Mouse (Mus musculus) forebrain, embryonic 13.5 days (tissue): ENCODE results near the gene Ank2. TPM values are rescaled to one million over a fixed set of nuclear protein-coding genes. Genes with fewer than 3 reads are reported as not detected.
A peak's percentile ranks its signal among the peaks of the same experiment; 100 is the strongest.
"Not testable (repeated sequence)": the region's sequence is repeated elsewhere in the genome, so short reads cannot be mapped to it uniquely, and the experiment has no call there.

Source experiments
- ATAC-seq: fragments of 200-750 bp; cut with Nextera tagmentation; 2 replicates; pipeline ENCODE4 v1.8.0; 2017
- H3K27ac ChIP-seq: fragments of 300-500 bp; sonication (generic); 2 replicates; pipeline ENCODE4 v1.5.1; 2015; ENCODE audit warnings: inconsistent platforms, mild to moderate bottlenecking, moderate library complexity
- H3K27me3 ChIP-seq: fragments of 300-500 bp; sonication (generic); 2 replicates; pipeline ENCODE4 v1.6.1; 2015; ENCODE audit warnings: mild to moderate bottlenecking, inconsistent platforms
- H3K36me3 ChIP-seq: fragments of 300-500 bp; sonication (generic); 2 replicates; pipeline ENCODE4 v1.6.1; 2015; ENCODE audit warnings: mild to moderate bottlenecking, inconsistent platforms; ENCODE audit not compliant: poor library complexity, severe bottlenecking
- H3K4me1 ChIP-seq: fragments of 300-500 bp; sonication (generic); 2 replicates; pipeline ENCODE4 v1.6.1; 2015; ENCODE audit warnings: inconsistent platforms
- H3K4me2 ChIP-seq: fragments of 300-500 bp; sonication (generic); 2 replicates; pipeline ENCODE4 v1.6.1; 2015; ENCODE audit warnings: inconsistent platforms, mild to moderate bottlenecking, moderate library complexity
- H3K4me3 ChIP-seq: fragments of 300-500 bp; sonication (generic); 2 replicates; pipeline ENCODE4 v1.5.1; 2015; ENCODE audit warnings: mild to moderate bottlenecking, inconsistent platforms
- H3K9ac ChIP-seq: fragments of 300-500 bp; sonication (generic); 2 replicates; pipeline ENCODE4 v1.6.1; 2015; ENCODE audit warnings: mild to moderate bottlenecking, inconsistent platforms
- H3K9me3 ChIP-seq: fragments of 300-500 bp; sonication (generic); replicated peaks from 2 replicates; pipeline ENCODE4 v1.6.1; 2016; ENCODE audit warnings: inconsistent platforms
- WGBS: fragments of 180-500 bp; shearing (Covaris S2); methylation state at CpG from one replicate; pipeline ENCODE4 v1.1.7; 2015; 5-methylcytosine and 5-hydroxymethylcytosine counted together
- polyA plus RNA-seq: library from polyadenylated mRNA; unstranded; fragments of >200 nt; fragmentation: Nextera tagmentation; extraction: Ambion mirVana; gene quantifications from 2 replicates; pipeline ENCODE4 v1.2.1, GENCODE M21; 2015

Gene Ank2
- polyA plus RNA-seq, 1 experiment from 2014 or later: 125 TPM

- Histone ChIP-seq H3K4me2 (no peak overlapping the region), H3K36me3 (no peaks in the 10 kb centered on the region), H3K27ac (no peak overlapping the region), H3K4me3 (no peak overlapping the region), H3K9me3 (no peaks in the 10 kb centered on the region), H3K4me1 (peaks cover 8% of the 10 kb centered on the region; the same call in 1 of the 2 replicates), H3K9ac (no peak overlapping the region), H3K27me3 (no peaks in the 10 kb centered on the region)
- WGBS: 74% methylated on average over 1 of the region's 1 CpGs
- no peak for ATAC-seq
Measured at GRCm38 (mm10) chr3:127515251-127515650, 16.1 kb upstream of the Ank2 start.

GRCm38 (mm10) chr3:127513699-127514098, 14.5 kb upstream of the Ank2 start:
- 82% methylated on average over 2 of the region's 2 CpGs for WGBS
- no peak overlapping the region for H3K9ac ChIP-seq
- H3K27ac ChIP-seq: no peak overlapping the region
- no peaks in the 10 kb centered on the region for H3K36me3 ChIP-seq
- ATAC-seq: no peak
- H3K4me2 ChIP-seq: no peak overlapping the region
- H3K4me1 ChIP-seq: peaks cover 8% of the 10 kb centered on the region; the same call in 1 of the 2 replicates
- no peaks in the 10 kb centered on the region for H3K27me3 ChIP-seq
- H3K4me3 ChIP-seq: no peak overlapping the region
- no peaks in the 10 kb centered on the region for H3K9me3 ChIP-seq

GRCm38 (mm10) chr3:127512794-127513335, 13.7 kb upstream of the Ank2 start:
- whole genome bisulfite sequencing: 76% methylated on average over 15 of the region's 15 CpGs
- Histone ChIP-seq H3K27me3 (no peaks in the 10 kb centered on the region), H3K4me3 (no peak overlapping the region), H3K9ac (no peak overlapping the region), H3K4me2 (no peak overlapping the region), H3K9me3 (no peaks in the 10 kb centered on the region), H3K36me3 (no peaks in the 10 kb centered on the region), H3K27ac (no peak overlapping the region), H3K4me1 (peaks cover 15% of the 10 kb centered on the region)
- ATAC-seq: no peak

GRCm38 (mm10) chr3:127511786-127512746, 12.9 kb upstream of the Ank2 start:
- peaks cover 16% of the 10 kb centered on the region for H3K4me1 ChIP-seq
- H3K36me3 ChIP-seq: no peaks in the 10 kb centered on the region
- no peak for ATAC-seq
- H3K27me3 ChIP-seq: no peaks in the 10 kb centered on the region
- H3K27ac ChIP-seq: no peak overlapping the region
- H3K9me3 ChIP-seq: no peaks in the 10 kb centered on the region
- H3K9ac ChIP-seq: no peak overlapping the region
- H3K4me2 ChIP-seq: no peak overlapping the region
- WGBS: 87% methylated on average over 12 of the region's 12 CpGs
- no peak overlapping the region for H3K4me3 ChIP-seq

GRCm38 (mm10) chr3:127507878-127508783, 9.0 kb upstream of the Ank2 start:
- peaks cover 8% of the 10 kb centered on the region; the same call in 1 of the 2 replicates for H3K4me1 ChIP-seq
- no peak overlapping the region for H3K4me3 ChIP-seq
- H3K27ac ChIP-seq: peak overlapping the region; percentile 40; the same call in 1 of the 2 replicates
- peaks cover 5% of the 10 kb centered on the region for H3K9me3 ChIP-seq
- H3K36me3 ChIP-seq: no peaks in the 10 kb centered on the region
- H3K9ac ChIP-seq: no peak overlapping the region
- no peaks in the 10 kb centered on the region for H3K27me3 ChIP-seq
- 70% methylated on average over 15 of the region's 15 CpGs for WGBS
- H3K4me2 ChIP-seq: no peak overlapping the region
- ATAC-seq: peak; percentile 66

- no peak overlapping the region for H3K27ac ChIP-seq
- peak; percentile 91 for ATAC-seq
- H3K4me1 ChIP-seq: peaks cover 6% of the 10 kb centered on the region; the same call in 1 of the 2 replicates
- H3K27me3 ChIP-seq: peaks cover 12% of the 10 kb centered on the region
- 0 out of 2 replicates have a peak, but pooled peaks cover under 1% of the 10 kb centered on the region for H3K9me3 ChIP-seq
- H3K9ac ChIP-seq: peak overlapping the region; percentile 85
- peak overlapping the region; percentile 89 for H3K4me2 ChIP-seq
- no peaks in the 10 kb centered on the region for H3K36me3 ChIP-seq
- 2% methylated on average over 16 of the region's 23 CpGs for WGBS
- H3K4me3 ChIP-seq: peak overlapping the region; percentile 68
Measured at GRCm38 (mm10) chr3:127498197-127498741, 881 bp downstream of the Ank2 start.

GRCm38 (mm10) chr3:127492663-127493062, 6.5 kb downstream of the Ank2 start:
- Histone ChIP-seq H3K9ac (no peak overlapping the region), H3K27me3 (0 out of 2 replicates have a peak, but pooled peaks cover 3% of the 10 kb centered on the region), H3K27ac (no peak overlapping the region), H3K36me3 (no peaks in the 10 kb centered on the region), H3K4me2 (no peak overlapping the region), H3K4me3 (no peak overlapping the region), H3K9me3 (no peaks in the 10 kb centered on the region), H3K4me1 (peaks cover 1% of the 10 kb centered on the region; the same call in 1 of the 2 replicates)
- no peak for ATAC-seq
- WGBS: 87% methylated on average over 3 of the region's 3 CpGs

- Histone ChIP-seq H3K9me3 (no peaks in the 10 kb centered on the region), H3K27me3 (no peaks in the 10 kb centered on the region), H3K4me2 (peak overlapping the region; percentile 5; the same call in 1 of the 2 replicates), H3K4me3 (no peak overlapping the region), H3K36me3 (no peaks in the 10 kb centered on the region), H3K9ac (no peak overlapping the region), H3K27ac (peak overlapping the region; percentile 40; the same call in 1 of the 2 replicates), H3K4me1 (peaks cover 19% of the 10 kb centered on the region)
- 43% methylated on average over 7 of the region's 7 CpGs for WGBS
- peak; percentile 50; the same call in 1 of the 2 replicates for ATAC-seq
Measured at GRCm38 (mm10) chr3:127487302-127487701, 11.8 kb downstream of the Ank2 start.

GRCm38 (mm10) chr3:127485174-127485573, 14.0 kb downstream of the Ank2 start:
- no peak overlapping the region for H3K4me2 ChIP-seq
- H3K36me3 ChIP-seq: no peaks in the 10 kb centered on the region
- H3K27ac ChIP-seq: no peak overlapping the region
- H3K27me3 ChIP-seq: no peaks in the 10 kb centered on the region
- H3K9ac ChIP-seq: no peak overlapping the region
- no peak overlapping the region for H3K4me3 ChIP-seq
- ATAC-seq: peak; percentile 52; the same call in 1 of the 2 replicates
- peaks cover 19% of the 10 kb centered on the region for H3K4me1 ChIP-seq
- H3K9me3 ChIP-seq: no peaks in the 10 kb centered on the region
- 54% methylated on average over 10 of the region's 10 CpGs for WGBS

GRCm38 (mm10) chr3:127481658-127482057, 17.5 kb downstream of the Ank2 start:
- Histone ChIP-seq H3K27ac (no peak overlapping the region), H3K4me3 (no peak overlapping the region), H3K27me3 (no peaks in the 10 kb centered on the region), H3K4me2 (no peak overlapping the region), H3K36me3 (no peaks in the 10 kb centered on the region), H3K4me1 (peaks cover 9% of the 10 kb centered on the region), H3K9ac (no peak overlapping the region), H3K9me3 (no peaks in the 10 kb centered on the region)
- 41% methylated on average over 6 of the region's 6 CpGs for WGBS
- no peak for ATAC-seq

- H3K4me3 ChIP-seq, ATAC-seq, H3K4me1 ChIP-seq, H3K27ac ChIP-seq, H3K36me3 ChIP-seq, H3K9me3 ChIP-seq, H3K27me3 ChIP-seq, H3K4me2 ChIP-seq, H3K9ac ChIP-seq: not testable (repeated sequence)
- 85% methylated on average over 5 of the region's 5 CpGs for WGBS
Measured at GRCm38 (mm10) chr3:127480369-127480768, 18.8 kb downstream of the Ank2 start.
